Mouse (Mus musculus) left cerebral cortex, postnatal 25 days (tissue): Measurements from ENCODE around the gene Dnajc4. TPM values are rescaled to one million over a fixed set of nuclear protein-coding genes. Genes with fewer than 3 reads are reported as not detected.

Experiments used
- total RNA-seq, 2 experiments: library from RNA; stranded (reverse); gene quantifications; 2 replicates each; pipeline ENCODE4 v1.2.3; 2021

Gene Dnajc4
- total RNA-seq, 2 experiments from 2014 or later = 20.1 to 21.0 TPM

Other genes starting within 250 kb of the Dnajc4 start
- gene Rps6ka4, start 151.9 kb downstream of the Dnajc4 start, total RNA-seq = 10 to 100 TPM; 30.8 to 36.4 TPM
- gene Ccdc88b, start 134.4 kb downstream of the Dnajc4 start, total RNA-seq = 1 to 10 TPM; 2.0 to 2.2 TPM
- gene Trmt112, start 82.9 kb downstream of the Dnajc4 start, total RNA-seq = 10 to 100 TPM; 35.0 to 43.2 TPM
- gene Prdx5, start 82.5 kb downstream of the Dnajc4 start, total RNA-seq = 100 to 1,000 TPM; 337 to 358 TPM
- 10 to 100 TPM; 60.6 to 65.2 TPM for gene Esrra, start 70.8 kb downstream of the Dnajc4 start, total RNA-seq
- gene Catsperz, start 67.2 kb downstream of the Dnajc4 start, total RNA-seq = 10 to 100 TPM; 27.9 to 31.2 TPM
- gene Kcnk4, start 58.1 kb downstream of the Dnajc4 start, total RNA-seq = 10 to 100 TPM; 33.2 to 40.7 TPM
- 10 to 100 TPM; 37.7 to 38.3 TPM for gene Bad, start 50.7 kb downstream of the Dnajc4 start, total RNA-seq
- gene Gpr137, start 50.1 kb downstream of the Dnajc4 start, total RNA-seq = 100 to 1,000 TPM in 1 of 2 experiments, 10 to 100 TPM in 1; 99.9 to 100 TPM
- 10 to 100 TPM; 49.8 to 57.2 TPM for gene Ppp1r14b, start 17.6 kb downstream of the Dnajc4 start, total RNA-seq
- 10 to 100 TPM; 11.9 to 13.3 TPM for gene Plcb3, start 16.1 kb downstream of the Dnajc4 start, total RNA-seq
- gene Fkbp2, start 12.1 kb downstream of the Dnajc4 start, total RNA-seq = 100 to 1,000 TPM in 1 of 2 experiments, 10 to 100 TPM in 1; 98.0 to 104 TPM
- gene Vegfb, start 4.9 kb downstream of the Dnajc4 start, total RNA-seq = 10 to 100 TPM; 79.9 to 80.2 TPM
- gene Nudt22, start 3.5 kb upstream of the Dnajc4 start, total RNA-seq = 10 to 100 TPM; 12.5 to 14.3 TPM
- 10 to 100 TPM; 18.0 to 22.9 TPM for gene Trpt1, start 3.6 kb upstream of the Dnajc4 start, total RNA-seq
- gene Fermt3, start 26.9 kb upstream of the Dnajc4 start, total RNA-seq = 1 to 10 TPM; 4.1 to 4.2 TPM
- 100 to 1,000 TPM; 191 to 206 TPM for gene Stip1, start 47.4 kb upstream of the Dnajc4 start, total RNA-seq
- gene Macrod1, start 64.2 kb upstream of the Dnajc4 start, total RNA-seq = 10 to 100 TPM; 12.2 to 13.2 TPM
- gene Flrt1, start 113.2 kb upstream of the Dnajc4 start, total RNA-seq = 10 to 100 TPM; 35.3 to 38.0 TPM
- gene Otub1, start 213.7 kb upstream of the Dnajc4 start, total RNA-seq = 100 to 1,000 TPM; 258 to 270 TPM
- 1,000 to 10,000 TPM; 1,203 to 1,264 TPM for gene Cox8a, start 225.0 kb upstream of the Dnajc4 start, total RNA-seq
- 10 to 100 TPM; 31.3 to 36.6 TPM for gene Naa40, start 248.6 kb upstream of the Dnajc4 start, total RNA-seq